Mouse (Mus musculus) common myeloid progenitor, adult 5-6 weeks (primary cell): ENCODE data around the gene Dars. TPM values are rescaled to one million over a fixed set of nuclear protein-coding genes. Genes with fewer than 3 reads are reported as not detected.

Source experiments
- ATAC-seq: replicated peaks from 2 replicates; pipeline ENCODE4 v1.8.0; 2016; ENCODE audit warnings: low read depth, mild to moderate bottlenecking, moderate TSS enrichment, inconsistent platforms; ENCODE audit not compliant: poor library complexity, severe bottlenecking
- total RNA-seq: library from RNA; stranded (forward); fragments of 200-1000, 187-1606 nt; gene quantifications from 2 replicates; pipeline ENCODE4 v1.2.3, GENCODE M21; 2017

Gene Dars
- 292 TPM in 2 replicates for total RNA-seq

GRCm38 (mm10) chr1:128416584-128417532 lies at the start of gene Dars:
Gene Dars (minus strand): TSS chr1:128417368.
- ATAC-seq: peak; percentile 91

GRCm38 (mm10) chr1:128466828-128467227 lies 49.7 kb upstream of the Dars start:
- ATAC-seq: no peak

- ATAC-seq: peak; percentile 85
Measured at GRCm38 (mm10) chr1:128463478-128463877, 46.3 kb upstream of the Dars start.

GRCm38 (mm10) chr1:128462389-128462788 lies 45.2 kb upstream of the Dars start:
- peak; percentile 36; the same call in 1 of the 2 replicates for ATAC-seq

GRCm38 (mm10) chr1:128460780-128461179 lies 43.6 kb upstream of the Dars start:
- ATAC-seq: no peak

- ATAC-seq: no peak
Measured at GRCm38 (mm10) chr1:128459439-128459838, 42.3 kb upstream of the Dars start.

- ATAC-seq: no peak
Measured at GRCm38 (mm10) chr1:128459011-128459410, 41.8 kb upstream of the Dars start.

- peak; percentile 54 for ATAC-seq
Measured at GRCm38 (mm10) chr1:128456844-128457445, 39.8 kb upstream of the Dars start.

GRCm38 (mm10) chr1:128456271-128456670 lies 39.1 kb upstream of the Dars start:
- ATAC-seq: no peak

- no peak for ATAC-seq
Measured at GRCm38 (mm10) chr1:128452210-128452609, 35.0 kb upstream of the Dars start.

GRCm38 (mm10) chr1:128451183-128451582 lies 34.0 kb upstream of the Dars start:
- ATAC-seq: no peak

GRCm38 (mm10) chr1:128447206-128447902 lies 30.2 kb upstream of the Dars start:
- ATAC-seq: peak; percentile 90

- 0 out of 2 replicates have a peak, but pooled peaks have one; percentile 5 for ATAC-seq
Measured at GRCm38 (mm10) chr1:128443890-128444839, 27.0 kb upstream of the Dars start.

- ATAC-seq: no peak
Measured at GRCm38 (mm10) chr1:128441129-128441473, 23.9 kb upstream of the Dars start.

GRCm38 (mm10) chr1:128440386-128441128 lies 23.4 kb upstream of the Dars start:
- no peak for ATAC-seq

- no peak for ATAC-seq
Measured at GRCm38 (mm10) chr1:128439618-128440017, 22.4 kb upstream of the Dars start.

- ATAC-seq: peak; percentile 52
Measured at GRCm38 (mm10) chr1:128438526-128438925, 21.4 kb upstream of the Dars start.

GRCm38 (mm10) chr1:128437276-128437675 lies 20.1 kb upstream of the Dars start:
- ATAC-seq: no peak

- peak; percentile 91 for ATAC-seq
Measured at GRCm38 (mm10) chr1:128436015-128436414, 18.8 kb upstream of the Dars start.
